Mouse (Mus musculus): ENCODE measurements at regions not wholly inside any gene's neighbourhood (a gene's known extent, or its start where the extent isn't known, plus 50 kb on each side); places are given as distances from the start of the nearest gene placed in this dataset.

DNA sequence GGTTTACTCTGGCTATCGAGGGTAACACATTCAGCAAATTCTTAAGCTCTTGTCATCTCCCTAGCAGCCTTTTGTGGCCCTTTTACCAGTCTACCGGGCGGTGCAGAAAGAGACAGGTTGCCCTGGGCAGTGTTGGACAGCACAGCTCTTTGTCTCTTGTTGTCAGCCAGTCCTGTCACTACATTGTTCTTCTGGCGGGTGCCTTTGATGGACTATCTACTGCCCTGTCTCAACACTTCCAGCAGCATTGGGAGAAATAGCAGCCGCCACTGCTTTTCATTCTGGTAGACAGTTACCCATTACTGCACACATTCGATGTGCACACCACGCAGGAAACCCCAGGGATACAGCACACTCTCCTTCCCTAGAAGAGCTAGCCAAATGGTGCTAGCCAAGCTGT lies 132.7 kb upstream of the Gm10181 start:
- ATAC-seq (replicated peaks; ENCODE audit: low FRiP score), result no peak
- H3K4me3 ChIP-seq (replicated peaks), result no peak overlapping the region
- 76% methylated on average over 7 of the region's 7 CpGs for WGBS

GRCm38 (mm10) chr9:24963290-24963689 lies 125.9 kb upstream of the Gm10181 start:
- Histone ChIP-seq H3K4me1 (no peaks in the 10 kb centered on the region), H3K9me3 (replicated peaks) (no peaks in the 10 kb centered on the region), H3K4me3 (replicated peaks) (no peak overlapping the region), H3K4me2 (no peak overlapping the region), H3K9ac (no peak overlapping the region), H3K36me3 (no peaks in the 10 kb centered on the region), H3K27ac (no peak overlapping the region), H3K27me3 (no peaks in the 10 kb centered on the region)
- no peak for ATAC-seq (replicated peaks; ENCODE audit: low FRiP score)
- WGBS, result 63% methylated on average over 1 of the region's 1 CpGs

More for the DNA sequence above, 132.7 kb upstream of the Gm10181 start:
- H3K36me3 ChIP-seq, result no peaks in the 10 kb centered on the region
- no peaks in the 10 kb centered on the region for H3K9me3 ChIP-seq (replicated peaks)
- H3K4me1 ChIP-seq, result no peaks in the 10 kb centered on the region
- H3K4me2 ChIP-seq, result no peak overlapping the region
- H3K27me3 ChIP-seq, result 0 out of 2 replicates have a peak, but pooled peaks cover 2% of the 10 kb centered on the region
- no peak overlapping the region for H3K27ac ChIP-seq
- no peak overlapping the region for H3K9ac ChIP-seq

GRCm38 (mm10) chr9:24967571-24967970 lies 121.7 kb upstream of the Gm10181 start:
- H3K27ac ChIP-seq, result no peak overlapping the region
- H3K27me3 ChIP-seq, result no peaks in the 10 kb centered on the region
- no peaks in the 10 kb centered on the region for H3K4me1 ChIP-seq
- 0 out of 2 replicates have a peak, but pooled peaks have one; percentile 22 for ATAC-seq (replicated peaks; ENCODE audit: low FRiP score)
- H3K4me2 ChIP-seq, result no peak overlapping the region
- no peak overlapping the region for H3K4me3 ChIP-seq (replicated peaks)
- no peaks in the 10 kb centered on the region for H3K9me3 ChIP-seq (replicated peaks)
- no peaks in the 10 kb centered on the region for H3K36me3 ChIP-seq
- H3K9ac ChIP-seq, result no peak overlapping the region
- 60% methylated on average over 10 of the region's 10 CpGs for WGBS

DNA sequence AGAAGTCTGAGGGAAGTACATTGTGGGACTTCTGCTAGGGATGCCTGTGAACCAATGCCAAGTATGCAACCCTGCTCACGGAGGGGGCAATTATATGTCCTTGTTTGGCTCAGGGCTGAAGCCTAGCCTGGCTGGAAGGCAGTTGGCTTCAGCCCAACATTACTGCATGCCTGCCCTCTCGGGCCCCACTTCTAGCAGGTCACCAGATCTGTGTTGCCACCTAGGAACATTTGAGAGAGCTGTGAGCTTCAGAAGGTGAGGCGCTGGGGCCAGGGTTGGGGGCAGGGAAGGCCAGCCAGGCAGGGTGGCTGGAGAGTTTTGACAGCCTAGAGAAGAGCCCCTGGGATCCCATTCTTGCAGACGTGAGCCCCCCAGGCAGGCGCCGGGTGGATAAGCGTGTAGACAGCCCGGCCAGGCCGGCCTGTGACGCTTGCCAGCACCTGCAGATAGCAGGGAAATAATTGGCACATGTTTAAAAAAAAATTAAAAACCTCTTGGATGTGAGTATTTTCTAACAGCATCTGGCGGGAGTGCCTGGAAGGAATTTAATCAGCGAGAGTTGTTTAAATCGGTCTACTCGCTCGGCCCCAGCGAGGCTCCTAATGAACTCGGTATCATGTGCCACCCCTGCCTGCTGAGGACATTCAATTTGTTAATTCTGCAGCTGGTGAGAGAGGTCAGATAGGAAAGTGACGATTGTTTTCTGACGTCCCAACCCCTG lies 115.0 kb upstream of the Gm10181 start:
- H3K9ac ChIP-seq, result no peak overlapping the region
- H3K9me3 ChIP-seq (replicated peaks), result no peaks in the 10 kb centered on the region
- no peaks in the 10 kb centered on the region for H3K27me3 ChIP-seq
- H3K4me3 ChIP-seq (replicated peaks), result 0 out of 2 replicates have a peak overlapping the region, but pooled peaks have one; percentile 3
- H3K27ac ChIP-seq, result no peak overlapping the region
- H3K4me2 ChIP-seq, result peak overlapping the region; percentile 46
- ATAC-seq (replicated peaks; ENCODE audit: low FRiP score), result peak; percentile 62
- H3K4me1 ChIP-seq, result peaks cover 12% of the 10 kb centered on the region
- 14% methylated on average over 19 of the region's 19 CpGs for WGBS
- H3K36me3 ChIP-seq, result no peaks in the 10 kb centered on the region

DNA sequence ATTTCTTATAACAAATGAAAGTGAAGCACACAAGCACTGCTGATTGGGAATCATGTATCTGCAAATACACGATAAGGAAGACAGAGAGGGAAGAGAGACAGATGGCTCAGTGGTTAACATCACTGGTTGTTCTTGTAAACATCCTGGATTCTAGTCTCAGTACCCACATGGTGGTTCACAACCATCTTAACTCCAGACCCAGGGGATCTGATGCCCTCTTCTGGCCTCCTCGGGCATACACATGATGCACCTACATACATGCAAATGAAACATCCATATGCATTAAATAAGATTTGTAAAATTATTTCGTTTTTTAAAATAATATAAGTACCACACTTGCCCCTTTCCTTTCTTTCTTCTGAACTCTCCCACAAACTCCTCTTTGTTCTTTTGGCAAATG lies 106.4 kb upstream of the Gm10181 start:
- H3K27me3 ChIP-seq, result no peaks in the 10 kb centered on the region
- ATAC-seq (replicated peaks; ENCODE audit: low FRiP score), result no peak
- H3K36me3 ChIP-seq, result no peaks in the 10 kb centered on the region
- 76% methylated on average over 3 of the region's 3 CpGs for WGBS
- no peak overlapping the region for H3K27ac ChIP-seq
- no peaks in the 10 kb centered on the region for H3K4me1 ChIP-seq
- no peak overlapping the region for H3K4me2 ChIP-seq
- H3K9me3 ChIP-seq (replicated peaks), result no peaks in the 10 kb centered on the region
- H3K4me3 ChIP-seq (replicated peaks), result no peak overlapping the region
- no peak overlapping the region for H3K9ac ChIP-seq

DNA sequence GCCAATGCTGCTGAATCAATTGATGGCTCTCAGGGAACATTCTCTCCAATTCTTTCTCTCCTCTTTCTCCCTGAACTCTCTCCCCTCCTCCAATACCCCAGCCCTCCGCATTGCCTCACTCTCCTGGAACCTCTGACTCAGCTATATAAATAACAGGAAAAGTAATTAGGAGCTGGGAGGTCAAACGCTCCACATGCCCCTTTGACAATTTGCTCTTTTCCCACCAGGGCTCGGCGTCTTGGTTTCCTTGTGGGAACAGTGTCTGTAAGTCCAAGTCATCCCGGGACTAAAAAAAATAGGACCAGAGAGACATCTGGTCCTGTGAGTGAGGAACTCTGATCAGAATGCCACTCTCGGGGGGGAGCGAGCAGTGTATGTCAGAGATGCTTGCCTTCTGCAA lies 94.7 kb upstream of the Gm10181 start:
- 22% methylated on average over 7 of the region's 7 CpGs for WGBS
- no peaks in the 10 kb centered on the region for H3K9me3 ChIP-seq (replicated peaks)

DNA sequence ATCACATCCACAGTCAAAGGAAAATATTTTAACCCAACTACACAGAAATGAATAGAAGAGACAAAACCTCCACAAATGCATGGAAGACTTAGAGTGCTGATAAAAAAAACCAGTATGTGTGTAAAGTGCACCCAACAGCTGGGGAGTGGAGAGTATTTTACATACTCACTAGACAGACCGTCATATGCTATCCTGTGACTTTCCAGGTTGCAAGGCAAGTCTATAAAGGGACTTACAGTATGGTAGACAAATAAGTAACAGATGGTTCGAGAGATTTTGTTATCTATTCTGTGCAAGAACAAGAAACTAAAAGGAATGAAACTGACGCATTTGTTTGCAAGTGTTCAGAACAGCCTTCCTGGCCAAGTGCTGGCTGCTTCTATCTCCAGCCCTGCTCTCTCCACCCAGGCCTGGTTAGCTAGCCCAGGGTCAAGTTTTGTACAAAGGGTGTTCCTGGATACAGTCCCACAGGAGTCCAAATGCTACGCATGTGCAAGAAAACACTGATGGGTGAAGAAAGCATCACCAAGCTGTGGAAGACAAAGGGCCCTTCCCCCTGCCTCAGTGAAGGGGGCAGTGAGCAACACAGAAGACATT lies 68.0 kb upstream of the Gm10181 start:
- ATAC-seq (replicated peaks; ENCODE audit: low FRiP score), result no peak
- no peak overlapping the region for H3K27ac ChIP-seq
- H3K27me3 ChIP-seq, result 0 out of 2 replicates have a peak, but pooled peaks cover under 1% of the 10 kb centered on the region
- H3K4me3 ChIP-seq (replicated peaks), result no peak overlapping the region
- WGBS, result 86% methylated on average over 4 of the region's 4 CpGs
- no peaks in the 10 kb centered on the region for H3K9me3 ChIP-seq (replicated peaks)
- no peak overlapping the region for H3K4me2 ChIP-seq
- no peaks in the 10 kb centered on the region for H3K4me1 ChIP-seq
- H3K9ac ChIP-seq, result no peak overlapping the region
- H3K36me3 ChIP-seq, result no peaks in the 10 kb centered on the region

More for the DNA sequence above, 94.7 kb upstream of the Gm10181 start:
- no peak overlapping the region for H3K4me3 ChIP-seq (replicated peaks)
- no peak overlapping the region for H3K4me2 ChIP-seq
- no peak overlapping the region for H3K9ac ChIP-seq
- no peaks in the 10 kb centered on the region for H3K27me3 ChIP-seq
- H3K27ac ChIP-seq, result no peak overlapping the region
- ATAC-seq (replicated peaks; ENCODE audit: low FRiP score), result no peak
- H3K36me3 ChIP-seq, result no peaks in the 10 kb centered on the region
- H3K4me1 ChIP-seq, result no peaks in the 10 kb centered on the region

DNA sequence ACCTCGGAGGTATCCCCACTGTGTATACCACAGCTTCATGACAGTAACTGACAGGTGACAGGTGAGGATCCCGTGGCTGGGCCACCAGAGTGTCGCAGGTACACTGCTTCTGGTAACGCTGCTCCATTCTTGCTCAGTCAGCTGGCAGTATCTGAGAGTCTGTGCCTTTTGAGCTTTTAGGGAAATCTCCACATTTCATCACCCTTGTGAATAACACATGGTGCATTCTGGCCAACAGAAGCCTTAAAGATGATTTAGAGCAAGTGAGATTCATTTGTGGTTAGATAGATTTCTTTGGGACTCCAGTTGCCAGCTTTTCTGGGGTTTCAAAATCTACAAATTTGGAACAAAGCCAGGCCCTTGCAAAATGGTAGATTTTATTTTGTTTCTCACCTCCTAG lies 66.8 kb upstream of the Gm10181 start:
- no peaks in the 10 kb centered on the region for H3K4me1 ChIP-seq
- no peaks in the 10 kb centered on the region for H3K9me3 ChIP-seq (replicated peaks)
- H3K36me3 ChIP-seq, result no peaks in the 10 kb centered on the region
- no peak for ATAC-seq (replicated peaks; ENCODE audit: low FRiP score)
- H3K27ac ChIP-seq, result no peak overlapping the region
- H3K4me2 ChIP-seq, result no peak overlapping the region
- WGBS, result 78% methylated on average over 4 of the region's 4 CpGs
- H3K4me3 ChIP-seq (replicated peaks), result no peak overlapping the region
- H3K9ac ChIP-seq, result no peak overlapping the region
- 0 out of 2 replicates have a peak, but pooled peaks cover 2% of the 10 kb centered on the region for H3K27me3 ChIP-seq

DNA sequence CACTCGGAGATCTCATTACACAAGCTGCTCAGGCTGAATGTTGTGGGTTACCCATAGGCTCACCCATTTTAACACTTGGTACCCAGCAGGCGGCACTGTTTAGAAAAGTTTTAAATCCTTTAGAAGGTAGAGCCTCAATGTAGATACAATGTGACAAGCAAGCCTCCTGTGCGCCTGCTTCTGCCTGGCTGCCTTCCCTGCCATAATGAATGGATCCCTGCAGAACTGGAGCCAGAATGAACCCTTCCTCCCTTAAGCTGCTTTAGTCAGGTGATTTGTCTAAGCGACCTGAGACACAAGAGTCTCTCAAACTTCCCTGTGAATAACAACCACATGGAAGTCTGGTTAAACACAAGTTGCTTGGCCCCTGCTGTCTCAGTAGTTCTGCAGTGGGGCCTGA lies 64.7 kb upstream of the Gm10181 start:
- no peak overlapping the region for H3K9ac ChIP-seq
- no peak overlapping the region for H3K27ac ChIP-seq
- 68% methylated on average over 4 of the region's 4 CpGs for WGBS
- no peaks in the 10 kb centered on the region for H3K36me3 ChIP-seq
- peaks cover 4% of the 10 kb centered on the region; the same call in 1 of the 2 replicates for H3K27me3 ChIP-seq
- H3K4me2 ChIP-seq, result no peak overlapping the region
- no peak overlapping the region for H3K4me3 ChIP-seq (replicated peaks)
- no peak for ATAC-seq (replicated peaks; ENCODE audit: low FRiP score)
- H3K9me3 ChIP-seq (replicated peaks), result no peaks in the 10 kb centered on the region
- H3K4me1 ChIP-seq, result no peaks in the 10 kb centered on the region

GRCm38 (mm10) chr9:25027581-25027980 lies 61.6 kb upstream of the Gm10181 start:
- H3K27ac ChIP-seq, result no peak overlapping the region
- no peak for ATAC-seq (replicated peaks; ENCODE audit: low FRiP score)
- H3K4me1 ChIP-seq, result no peaks in the 10 kb centered on the region
- no peak overlapping the region for H3K4me2 ChIP-seq
- H3K9ac ChIP-seq, result no peak overlapping the region
- H3K36me3 ChIP-seq, result no peaks in the 10 kb centered on the region
- H3K9me3 ChIP-seq (replicated peaks), result no peaks in the 10 kb centered on the region
- peaks cover 5% of the 10 kb centered on the region; the same call in 1 of the 2 replicates for H3K27me3 ChIP-seq
- no peak overlapping the region for H3K4me3 ChIP-seq (replicated peaks)
- WGBS, result 9% methylated on average over 8 of the region's 8 CpGs

- no peak overlapping the region for H3K4me3 ChIP-seq (replicated peaks)
- H3K4me1 ChIP-seq, result no peaks in the 10 kb centered on the region
- H3K27me3 ChIP-seq, result peaks cover 5% of the 10 kb centered on the region; the same call in 1 of the 2 replicates
- no peaks in the 10 kb centered on the region for H3K9me3 ChIP-seq (replicated peaks)
- no peak for ATAC-seq (replicated peaks; ENCODE audit: low FRiP score)
- WGBS, result 68% methylated on average over 6 of the region's 6 CpGs
- H3K4me2 ChIP-seq, result no peak overlapping the region
- no peaks in the 10 kb centered on the region for H3K36me3 ChIP-seq
- no peak overlapping the region for H3K27ac ChIP-seq
- no peak overlapping the region for H3K9ac ChIP-seq
Observed at GRCm38 (mm10) chr9:25028305-25028704, 60.9 kb upstream of the Gm10181 start.

DNA sequence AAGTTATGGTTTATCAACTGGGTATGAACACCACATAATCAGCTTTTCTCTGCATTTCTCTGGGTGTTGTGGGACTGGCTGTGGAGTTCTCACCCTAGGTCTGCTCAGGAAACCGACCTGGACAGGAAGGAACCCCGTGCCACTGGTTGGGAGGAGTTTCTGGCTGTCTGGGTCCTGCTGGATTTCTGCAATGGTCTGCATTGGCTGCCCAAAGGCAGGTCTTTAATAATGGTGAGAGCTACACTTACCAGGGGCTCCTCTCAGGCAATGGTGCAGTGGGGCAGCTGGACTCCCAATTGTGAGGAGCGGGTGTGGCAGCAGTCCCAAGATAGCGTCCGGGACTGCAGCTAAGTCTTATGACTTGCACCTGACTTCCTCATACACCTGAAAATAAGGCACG lies 57.8 kb upstream of the Gm10181 start:
- ATAC-seq (replicated peaks; ENCODE audit: low FRiP score), result no peak
- WGBS, result 93% methylated on average over 6 of the region's 6 CpGs
- Histone ChIP-seq H3K9ac (no peak overlapping the region), H3K4me1 (no peaks in the 10 kb centered on the region), H3K36me3 (no peaks in the 10 kb centered on the region), H3K27me3 (peaks cover 3% of the 10 kb centered on the region; the same call in 1 of the 2 replicates), H3K9me3 (replicated peaks) (no peaks in the 10 kb centered on the region), H3K4me2 (no peak overlapping the region), H3K27ac (no peak overlapping the region), H3K4me3 (replicated peaks) (no peak overlapping the region)
